Mouse (Mus musculus): ENCODE measurements at regions not wholly inside any gene's neighbourhood (a gene's known extent, or its start where the extent isn't known, plus 50 kb on each side); places are given as distances from the start of the nearest gene placed in this dataset.

- TF ChIP-seq UBTF (IDR thresholded peaks at IDR 0.05; ENCODE audit: low read depth, low read length), result no peak
- TF ChIP-seq CTCF (conservative IDR thresholded peaks at IDR 0.05 in 1 of 2, IDR thresholded peaks at IDR 0.05 in 1 of 2; ENCODE audit: low read depth in 2 of 2, low read length in 2 of 2), result no peak
- TF ChIP-seq RCOR1 (conservative IDR thresholded peaks at IDR 0.05; ENCODE audit: low read depth, low read length), result no peak
- TF ChIP-seq POLR2A (IDR thresholded peaks at IDR 0.05; ENCODE audit: low read depth, low read length), result no peak
- no peak for TF ChIP-seq SMC3 (IDR thresholded peaks at IDR 0.05; ENCODE audit: low read depth, low read length)
Measured at GRCm38 (mm10) chr3:149783903-149784608, 793.7 kb upstream of the Adgrl2 start.
